Mouse (Mus musculus) testis, adult 2 months (tissue): ENCODE measurements around the gene Inhbc.

ENCODE experiments used
- CTCF ChIP-seq: fragments of 200-500 bp; IDR thresholded peaks from 2 replicates; pipeline ENCODE4 v1.5.1; 2012; ENCODE audit warnings: low read depth, mild to moderate bottlenecking, inconsistent platforms, low read length, moderate library complexity; ENCODE audit not compliant: control insufficient read depth, insufficient read depth, insufficient replicate concordance
- POLR2A ChIP-seq: fragments of 200-500 bp; IDR thresholded peaks from 2 replicates; pipeline ENCODE4 v1.6.1; 2012; ENCODE audit warnings: low read depth, mild to moderate bottlenecking, inconsistent platforms, low read length, moderate library complexity; ENCODE audit not compliant: control insufficient read depth

GRCm38 (mm10) chr10:127360714-127361113 lies 9.5 kb downstream of the Inhbc start:
- TF ChIP-seq CTCF, result no peak
- TF ChIP-seq POLR2A, result no peak
